Mouse (Mus musculus) adrenal gland, postnatal 14 days (tissue): ENCODE results near the gene Psmb3. TPM values are rescaled to one million over a fixed set of nuclear protein-coding genes. Genes with fewer than 3 reads are reported as not detected.
"Not testable (repeated sequence)": the region's sequence is repeated elsewhere in the genome, so short reads cannot be mapped to it uniquely, and the experiment has no call there.

Source experiments
- DNase-seq: peaks from one replicate; pipeline ENCODE4 v3.0.0; 2021; ENCODE audit warnings: mixed read lengths
- long read RNA-seq, 2 experiments: library from polyadenylated mRNA; stranded (forward); transcript quantifications; one replicate each; pipeline ENCODE4 v2.0.0; 2021
- total RNA-seq: library from RNA; stranded (reverse); gene quantifications from 2 replicates; pipeline ENCODE4 v1.2.3, GENCODE M21; 2021

Psmb3 gene
- total RNA-seq, result 216 and 225 TPM in 2 replicates
- long read RNA-seq, experiment 1, transcript Psmb3-201 (6 exons, 766 nt), result major isoform, 249 of 269 reads
- long read RNA-seq, experiment 1, partial matches to known transcripts, result 16 of 269 reads
- long read RNA-seq, experiment 1, other reads (novel, unspliced or antisense), result 3 of 269 reads
- long read RNA-seq, experiment 2, transcript Psmb3-202 (2 exons, 578 nt), result minor isoform, 10 of 229 reads
- long read RNA-seq, experiment 2, transcript Psmb3-201 (6 exons, 766 nt), result major isoform, 199 of 229 reads
- long read RNA-seq, experiment 2, partial matches to known transcripts, result 17 of 229 reads
- long read RNA-seq, experiment 2, other reads (novel, unspliced or antisense), result 3 of 229 reads

- peak; percentile 99 for DNase-seq
Measured at GRCm38 (mm10) chr11:97703039-97703826, at the start of gene Psmb3. Psmb3 (plus strand) TSS chr11:97703399.

- DNase-seq, result no peak
Measured at GRCm38 (mm10) chr11:97654210-97654609, 49.0 kb upstream of the Psmb3 start.

GRCm38 (mm10) chr11:97656269-97656971 is 46.8 kb upstream of the Psmb3 start:
- no peak for DNase-seq

GRCm38 (mm10) chr11:97657184-97657945 is 45.8 kb upstream of the Psmb3 start:
- DNase-seq, result peak; percentile 62

DNA sequence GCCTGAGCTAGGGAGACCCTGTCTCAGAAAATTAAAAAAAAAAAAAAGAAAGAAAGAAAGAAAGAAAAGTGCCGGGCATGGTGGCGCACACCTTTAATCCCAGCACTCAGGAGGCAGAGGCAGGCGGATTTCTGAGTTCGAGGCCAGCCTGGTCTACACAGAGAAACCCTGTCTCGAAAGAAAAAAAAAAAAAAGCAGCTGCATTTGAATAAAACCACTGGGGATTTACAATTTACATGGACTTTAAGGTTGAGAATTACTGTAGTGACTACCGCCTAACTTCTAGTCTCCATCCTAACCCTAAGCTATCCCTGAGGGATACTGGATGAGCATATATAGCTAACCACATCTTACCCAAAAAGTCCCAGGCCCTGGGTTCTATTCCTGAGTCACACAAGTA is 45.2 kb upstream of the Psmb3 start:
- DNase-seq, result not testable (repeated sequence)

DNA sequence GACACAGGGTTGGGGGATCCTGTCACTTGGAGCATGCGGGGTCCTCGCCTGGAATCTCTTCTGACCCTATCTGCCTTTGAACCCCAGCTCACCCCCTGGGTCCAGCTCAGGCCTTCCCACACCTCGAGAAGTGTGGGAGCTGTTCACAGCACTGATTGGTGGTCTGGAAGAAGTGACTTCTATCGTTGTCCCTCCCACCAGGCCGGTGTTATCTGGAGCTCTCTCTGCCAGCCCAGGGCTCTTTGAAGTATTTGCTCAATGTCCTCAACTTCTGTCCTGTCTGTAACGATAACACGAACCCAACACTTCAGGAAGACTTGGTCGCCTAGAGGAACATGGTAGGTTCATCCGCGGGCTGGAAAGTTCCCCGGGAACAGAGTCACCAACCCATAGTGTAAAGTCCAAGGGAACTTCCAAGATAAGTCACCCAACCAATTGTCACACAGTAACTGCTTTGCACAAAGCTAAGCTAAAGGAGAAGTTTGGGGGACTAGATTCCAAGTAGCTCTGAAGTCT is 44.4 kb upstream of the Psmb3 start:
- DNase-seq, result no peak

DNA sequence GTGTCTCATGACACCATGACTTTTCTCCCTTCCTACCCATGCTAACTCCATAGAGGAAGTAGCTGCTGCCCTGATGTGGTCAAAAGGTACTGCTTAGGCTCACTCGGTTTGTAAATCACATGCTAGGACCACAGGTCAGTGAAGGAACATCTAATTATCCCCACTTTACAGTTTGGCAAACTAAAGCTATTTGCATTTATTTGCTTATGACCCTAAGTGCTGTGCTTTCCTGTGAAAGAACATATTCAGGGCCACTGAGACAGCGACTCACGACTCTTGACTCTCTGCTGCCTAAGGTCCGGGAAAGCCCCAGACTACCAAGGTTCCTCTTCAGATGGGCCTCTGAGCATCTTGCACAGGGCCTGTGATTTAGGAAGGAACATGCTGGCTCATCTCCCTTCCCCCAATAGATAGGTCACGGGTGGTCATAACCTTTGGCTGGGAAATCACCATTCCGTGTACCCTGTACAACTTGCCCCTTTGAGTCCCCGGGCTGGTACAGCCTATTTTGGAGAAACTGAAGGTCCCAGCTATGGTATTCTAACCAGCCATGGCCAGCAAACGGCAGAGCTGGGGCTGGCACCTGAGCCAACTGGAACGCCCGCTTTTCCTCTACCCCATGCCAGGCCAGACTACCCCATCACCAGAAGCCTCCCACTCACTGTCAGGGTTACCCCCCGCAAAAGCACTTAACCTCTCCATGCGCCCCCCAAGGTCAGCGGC is 43.8 kb upstream of the Psmb3 start:
- DNase-seq, result peak; percentile 51

- DNase-seq, result peak; percentile 88
Measured at GRCm38 (mm10) chr11:97659990-97660714, 43.0 kb upstream of the Psmb3 start.

- no peak for DNase-seq
Measured at GRCm38 (mm10) chr11:97660734-97661647, 42.2 kb upstream of the Psmb3 start.

DNA sequence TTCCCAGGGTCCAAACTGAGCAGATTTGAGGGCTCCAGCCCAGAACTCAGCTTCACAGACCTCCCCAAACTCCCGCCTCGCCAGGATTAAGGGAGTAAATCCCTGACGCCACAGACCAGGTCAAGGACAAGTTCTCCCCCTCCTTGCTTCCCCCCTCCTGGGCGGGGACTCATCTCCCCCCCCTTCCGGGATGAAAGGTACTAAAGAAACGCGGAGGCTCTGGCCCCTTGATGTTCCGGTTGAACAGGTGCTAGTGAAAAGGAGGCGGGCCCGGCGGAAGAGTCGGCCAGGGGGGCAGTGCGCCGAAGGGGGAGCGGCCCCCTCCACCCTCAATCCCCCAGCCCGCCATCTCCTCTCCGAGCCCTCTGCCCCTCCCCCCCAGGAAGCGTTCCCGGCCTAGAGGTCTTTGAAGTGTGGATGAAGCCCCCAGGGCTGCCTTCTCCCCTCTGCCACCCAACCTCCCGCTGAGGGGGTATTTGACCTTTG is 41.5 kb upstream of the Psmb3 start:
- DNase-seq, result peak; percentile 85

DNA sequence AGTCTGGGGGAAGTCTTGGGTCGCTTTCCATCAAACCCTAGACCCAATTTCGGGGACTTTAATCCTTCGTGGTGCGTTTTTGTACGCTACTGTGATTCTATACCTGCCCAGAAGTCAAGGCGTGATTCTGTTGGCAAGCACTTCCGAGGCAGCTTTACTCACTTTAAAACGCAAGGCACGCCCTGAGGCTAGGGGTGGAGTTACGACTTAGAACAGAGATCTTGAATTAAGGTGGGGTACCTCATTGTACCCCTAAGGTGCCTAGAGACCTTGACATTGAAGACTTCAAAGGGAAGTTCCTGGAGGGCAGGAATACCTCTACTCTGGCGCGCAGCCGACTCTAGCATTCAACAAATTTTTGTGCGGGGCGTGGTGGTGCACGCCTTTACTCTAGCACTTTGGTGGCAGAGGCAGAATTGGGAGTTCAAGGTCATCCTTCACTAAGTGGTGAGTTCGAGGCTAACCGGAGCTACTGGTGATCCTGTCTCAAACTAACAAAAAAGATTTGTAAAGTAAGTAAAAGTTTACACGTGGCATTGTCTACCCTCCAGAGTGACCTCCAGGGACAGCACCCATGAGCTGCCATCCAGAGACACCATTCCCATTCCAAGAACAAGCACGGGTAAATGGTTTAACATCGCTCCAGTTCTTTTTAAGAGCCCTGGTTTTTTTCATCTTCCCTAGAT is 40.8 kb upstream of the Psmb3 start:
- peak; percentile 63 for DNase-seq

- peak; percentile 91 for DNase-seq
Measured at GRCm38 (mm10) chr11:97662893-97663527, 40.2 kb upstream of the Psmb3 start, which contains the start of gene Mllt6. Mllt6 (plus strand) TSS chr11:97663414.

GRCm38 (mm10) chr11:97663528-97664338 is 39.5 kb upstream of the Psmb3 start:
- DNase-seq, result peak; percentile 69

- no peak for DNase-seq
Measured at GRCm38 (mm10) chr11:97664339-97664665, 38.9 kb upstream of the Psmb3 start.

- DNase-seq, result no peak
Measured at GRCm38 (mm10) chr11:97664771-97665240, 38.4 kb upstream of the Psmb3 start.

GRCm38 (mm10) chr11:97665431-97665830 is 37.8 kb upstream of the Psmb3 start:
- no peak for DNase-seq

GRCm38 (mm10) chr11:97666221-97666620 is 37.0 kb upstream of the Psmb3 start:
- no peak for DNase-seq
